Mouse (Mus musculus): ENCODE data around the gene Nova2.

- TF ChIP-seq GATA1 (IDR thresholded peaks at IDR 0.05; ENCODE audit: low read length) (no peak), TAL1 (IDR thresholded peaks at IDR 0.05; ENCODE audit: low read length) (no peak)
Observed at GRCm38 (mm10) chr7:19006476-19006875, 80.8 kb downstream of the Nova2 start.
